Mouse (Mus musculus) C2C12 (cell line): ENCODE results near the gene Nrg4. TPM values are rescaled to one million over a fixed set of nuclear protein-coding genes. Genes with fewer than 3 reads are reported as not detected.

Experiments used
- H3K27me3 ChIP-seq: one replicate; pipeline ENCODE4 v1.6.1; 2011; ENCODE audit not compliant: control insufficient read depth, insufficient read depth, insufficient read length
- H3K36me3 ChIP-seq: one replicate; pipeline ENCODE4 v1.6.1; 2011; ENCODE audit not compliant: control insufficient read depth, insufficient read depth
- H3K4me3 ChIP-seq: one replicate; pipeline ENCODE4 v1.5.1; 2011; ENCODE audit warnings: mild to moderate bottlenecking, control low read depth; ENCODE audit not compliant: poor library complexity, insufficient read depth, severe bottlenecking
- H3K79me2 ChIP-seq: one replicate; pipeline ENCODE4 v1.6.1; 2011; ENCODE audit not compliant: control insufficient read depth, insufficient read depth
- H3K79me3 ChIP-seq: one replicate; pipeline ENCODE4 v1.6.1; 2011; ENCODE audit warnings: low read depth, control low read depth
- H3ac ChIP-seq: one replicate; pipeline ENCODE3; 2011; ENCODE audit warnings: low read depth; ENCODE audit not compliant: control insufficient read depth, insufficient read length
- CEBPB ChIP-seq: IDR thresholded peaks from one replicate; pipeline ENCODE4 v1.6.1; 2011; ENCODE audit warnings: low read depth, mild to moderate bottlenecking, control low read depth, moderate library complexity
- CTCF ChIP-seq: IDR thresholded peaks from one replicate; pipeline ENCODE4 v1.5.1; 2011; ENCODE audit not compliant: control insufficient read depth, insufficient read depth, insufficient read length
- FOSL1 ChIP-seq: IDR thresholded peaks from one replicate; pipeline ENCODE4 v1.8.0; 2011; ENCODE audit warnings: mild to moderate bottlenecking, low read length; ENCODE audit not compliant: poor library complexity, insufficient read depth, severe bottlenecking
- MAX ChIP-seq: IDR thresholded peaks from one replicate; pipeline ENCODE4 v1.6.1; 2011; ENCODE audit warnings: mild to moderate bottlenecking, control low read depth
- MYOD1 ChIP-seq: IDR thresholded peaks from one replicate; pipeline ENCODE4 v1.6.1; 2011; ENCODE audit warnings: low read depth; ENCODE audit not compliant: control insufficient read depth, insufficient read length
- MYOG ChIP-seq: IDR thresholded peaks from one replicate; pipeline ENCODE4 v1.6.1; 2011; ENCODE audit not compliant: control insufficient read depth, insufficient read length; ENCODE audit errors: extremely low read depth
- USF1 ChIP-seq: IDR thresholded peaks from one replicate; pipeline ENCODE4 v1.6.1; 2011; ENCODE audit warnings: low read depth, mild to moderate bottlenecking, control low read depth, moderate library complexity
- polyA plus RNA-seq: library from polyadenylated mRNA; unstranded; fragments of >200 nt; fragmentation: generic; extraction: Trizol; gene quantifications from one replicate; pipeline ENCODE4 v1.2.1, GENCODE M21; 2012; ENCODE audit warnings: missing spikeins

Nrg4 gene
- polyA plus RNA-seq, 1 experiment, result 0.15 TPM

GRCm38 (mm10) chr9:55360372-55360771 lies 33.7 kb upstream of the Nrg4 start:
- TF ChIP-seq MYOD1 (no peak), CEBPB (no peak), MAX (no peak), MYOG (no peak), FOSL1 (no peak), CTCF (no peak), USF1 (no peak)
- Histone ChIP-seq H3K79me2 (no peaks in the 10 kb centered on the region), H3ac (no peak overlapping the region), H3K27me3 (no peaks in the 10 kb centered on the region), H3K36me3 (no peaks in the 10 kb centered on the region), H3K79me3 (no peaks in the 10 kb centered on the region), H3K4me3 (no peak overlapping the region)

DNA sequence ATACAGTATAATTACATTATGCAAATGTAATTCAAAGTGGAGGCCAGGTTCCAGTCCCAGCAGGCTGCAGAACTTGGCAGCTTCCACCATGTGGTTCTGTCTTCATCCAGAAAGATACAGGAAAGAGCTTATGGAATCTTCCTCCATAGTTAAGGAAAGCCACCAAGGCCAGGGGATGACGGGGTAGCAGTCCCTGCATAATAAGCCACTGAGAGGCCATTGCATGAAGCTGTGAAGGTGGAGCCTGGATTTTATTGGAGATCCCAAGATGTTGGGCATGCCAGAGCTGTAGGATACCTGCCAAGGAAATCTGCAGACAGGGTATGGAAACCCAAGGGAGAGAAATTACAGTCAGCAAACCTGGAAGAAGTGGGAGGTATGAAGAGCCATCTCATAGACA lies 30.5 kb upstream of the Nrg4 start:
- Histone ChIP-seq H3K27me3 (peaks cover under 1% of the 10 kb centered on the region), H3ac (no peak overlapping the region), H3K4me3 (no peak overlapping the region), H3K79me3 (no peaks in the 10 kb centered on the region), H3K36me3 (no peaks in the 10 kb centered on the region), H3K79me2 (no peaks in the 10 kb centered on the region)
- TF ChIP-seq FOSL1 (no peak), MYOD1 (no peak), CEBPB (no peak), USF1 (no peak), MYOG (no peak), MAX (no peak), CTCF (no peak)

DNA sequence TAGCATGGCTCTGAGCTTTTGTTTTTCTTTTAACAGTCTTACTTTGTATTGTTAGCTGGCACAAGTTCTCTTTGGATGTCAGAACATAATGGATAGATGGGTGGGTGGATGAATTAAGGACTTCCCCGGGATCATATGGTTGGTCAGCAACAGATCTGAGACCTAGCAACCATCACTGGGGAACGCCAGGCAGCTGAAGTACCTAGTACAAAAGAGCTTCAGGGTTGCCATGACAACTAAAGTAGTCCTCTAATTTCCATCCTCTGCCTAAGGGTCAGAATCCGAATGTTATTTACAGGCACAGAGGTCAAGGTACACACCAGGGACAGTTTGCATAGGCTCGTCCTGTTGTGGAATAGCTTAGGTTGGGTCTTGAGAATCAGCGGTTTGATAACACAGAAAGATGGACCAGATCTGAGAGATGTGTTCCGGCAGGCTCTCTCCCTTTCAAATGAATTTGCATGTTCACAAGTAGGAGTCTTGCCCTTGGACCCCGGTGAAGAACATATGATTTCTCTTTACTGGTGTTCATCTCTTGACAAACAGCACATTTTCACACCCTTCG lies 28.7 kb upstream of the Nrg4 start:
- Histone ChIP-seq H3ac (no peak overlapping the region), H3K79me2 (no peaks in the 10 kb centered on the region), H3K4me3 (no peak overlapping the region), H3K36me3 (no peaks in the 10 kb centered on the region), H3K27me3 (peaks cover 18% of the 10 kb centered on the region), H3K79me3 (no peaks in the 10 kb centered on the region)
- TF ChIP-seq MAX (no peak), MYOD1 (no peak), FOSL1 (no peak), CEBPB (no peak), USF1 (no peak), MYOG (no peak), CTCF (no peak)

GRCm38 (mm10) chr9:55354686-55355085 lies 28.0 kb upstream of the Nrg4 start:
- Histone ChIP-seq H3ac (no peak overlapping the region), H3K36me3 (no peaks in the 10 kb centered on the region), H3K4me3 (no peak overlapping the region), H3K27me3 (peaks cover 23% of the 10 kb centered on the region), H3K79me2 (no peaks in the 10 kb centered on the region), H3K79me3 (no peaks in the 10 kb centered on the region)
- no peak for TF ChIP-seq USF1
- TF ChIP-seq FOSL1, result no peak
- no peak for TF ChIP-seq CTCF
- TF ChIP-seq MAX, result no peak
- no peak for TF ChIP-seq MYOD1
- TF ChIP-seq MYOG, result no peak
- TF ChIP-seq CEBPB, result no peak

- no peak overlapping the region for H3K4me3 ChIP-seq
- no peaks in the 10 kb centered on the region for H3K36me3 ChIP-seq
- TF ChIP-seq MAX, result no peak
- TF ChIP-seq MYOG, result no peak
- TF ChIP-seq CTCF, result no peak
- TF ChIP-seq MYOD1, result no peak
- no peak for TF ChIP-seq CEBPB
- no peak for TF ChIP-seq FOSL1
- no peak for TF ChIP-seq USF1
- no peaks in the 10 kb centered on the region for H3K79me2 ChIP-seq
- H3K79me3 ChIP-seq, result no peaks in the 10 kb centered on the region
- no peak overlapping the region for H3ac ChIP-seq
- H3K27me3 ChIP-seq, result peaks cover 44% of the 10 kb centered on the region
Measured at GRCm38 (mm10) chr9:55348664-55349063, 22.0 kb upstream of the Nrg4 start.

- peaks cover 31% of the 10 kb centered on the region for H3K27me3 ChIP-seq
- no peak overlapping the region for H3K4me3 ChIP-seq
- H3K79me3 ChIP-seq, result no peaks in the 10 kb centered on the region
- no peak overlapping the region for H3ac ChIP-seq
- no peaks in the 10 kb centered on the region for H3K79me2 ChIP-seq
- H3K36me3 ChIP-seq, result no peaks in the 10 kb centered on the region
- TF ChIP-seq FOSL1, result no peak
- no peak for TF ChIP-seq CEBPB
- no peak for TF ChIP-seq CTCF
- no peak for TF ChIP-seq MYOG
- no peak for TF ChIP-seq USF1
- no peak for TF ChIP-seq MYOD1
- no peak for TF ChIP-seq MAX
Measured at GRCm38 (mm10) chr9:55345332-55345731, 18.7 kb upstream of the Nrg4 start.
